Mouse (Mus musculus) kidney, adult 2 months (tissue): Measurements from ENCODE around the gene Zfyve21. TPM values are rescaled to one million over a fixed set of nuclear protein-coding genes. Genes with fewer than 3 reads are reported as not detected.

Experiments
- DNase-seq: peaks from one replicate; pipeline ENCODE4 v3.0.0; 2021
- H3K27ac ChIP-seq: fragments of 200-500 bp; 2 replicates; pipeline ENCODE4 v1.5.1; 2012; ENCODE audit warnings: low read depth, low read length, control low read depth, inconsistent platforms; ENCODE audit not compliant: insufficient read depth
- H3K27me3 ChIP-seq: fragments of 200-500 bp; replicated peaks from 2 replicates; pipeline ENCODE4 v1.6.1; 2012; ENCODE audit warnings: mild to moderate bottlenecking, moderate library complexity, low read length, inconsistent platforms; ENCODE audit not compliant: control insufficient read depth, insufficient read depth
- H3K36me3 ChIP-seq: fragments of 200-500 bp; 2 replicates; pipeline ENCODE4 v1.6.1; 2012; ENCODE audit warnings: mild to moderate bottlenecking, moderate library complexity, low read length, inconsistent platforms; ENCODE audit not compliant: control insufficient read depth, insufficient read depth
- H3K4me1 ChIP-seq: fragments of 200-500 bp; 2 replicates; pipeline ENCODE4 v1.6.1; 2011; ENCODE audit warnings: low read length; ENCODE audit not compliant: control insufficient read depth, insufficient read depth
- H3K4me3 ChIP-seq: fragments of 200-500 bp; 2 replicates; pipeline ENCODE4 v1.5.1; 2011; ENCODE audit warnings: mild to moderate bottlenecking, low read depth, low read length, control low read depth; ENCODE audit not compliant: insufficient read depth
- CTCF ChIP-seq: fragments of 200-500 bp; conservative IDR thresholded peaks from 2 replicates; pipeline ENCODE4 v1.5.1; 2011; ENCODE audit warnings: low read depth, mild to moderate bottlenecking, control low read depth, low read length, moderate library complexity, mixed read lengths; ENCODE audit not compliant: insufficient read depth, insufficient read length
- POLR2A ChIP-seq: fragments of 200-500 bp; IDR thresholded peaks from one replicate; pipeline ENCODE4 v1.6.1; 2011; ENCODE audit warnings: low read depth, low read length, control low read depth
- WGBS: fragments of 180-500 bp; shearing (Covaris S2); methylation state at CpG from one replicate; pipeline ENCODE4 v1.1.7; 2018; 5-methylcytosine and 5-hydroxymethylcytosine counted together
- polyA plus RNA-seq: library from polyadenylated mRNA; depleted of rRNA; stranded (reverse); fragments of >200 nt; gene quantifications from 2 replicates; pipeline ENCODE4 v1.2.3, GENCODE M21; 2012

Gene Zfyve21
- polyA plus RNA-seq, 1 experiment, result 105 TPM

GRCm38 (mm10) chr12:111855448-111855847 is 41.5 kb downstream of the Zfyve21 start:
- DNase-seq, result no peak
- Histone ChIP-seq H3K4me3 (no peak overlapping the region), H3K27ac (no peak overlapping the region), H3K27me3 (no peaks in the 10 kb centered on the region), H3K36me3 (no peaks in the 10 kb centered on the region), H3K4me1 (no peaks in the 10 kb centered on the region)
- TF ChIP-seq CTCF, result no peak
- TF ChIP-seq POLR2A, result no peak
- 91% methylated on average over 2 of the region's 2 CpGs for WGBS

GRCm38 (mm10) chr12:111864206-111864824 is 50.3 kb downstream of the Zfyve21 start:
- Histone ChIP-seq H3K36me3 (no peaks in the 10 kb centered on the region; the same call in 1 of the 2 replicates), H3K27me3 (no peaks in the 10 kb centered on the region), H3K4me3 (no peak overlapping the region), H3K4me1 (no peaks in the 10 kb centered on the region), H3K27ac (no peak overlapping the region)
- no peak for DNase-seq
- 97% methylated on average over 4 of the region's 4 CpGs for WGBS
- TF ChIP-seq POLR2A (no peak), CTCF (no peak)

- Histone ChIP-seq H3K4me3 (no peak overlapping the region), H3K36me3 (no peaks in the 10 kb centered on the region; the same call in 1 of the 2 replicates), H3K27ac (no peak overlapping the region), H3K4me1 (no peaks in the 10 kb centered on the region), H3K27me3 (no peaks in the 10 kb centered on the region)
- no peak for DNase-seq
- TF ChIP-seq CTCF (no peak), POLR2A (no peak)
- 81% methylated on average over 1 of the region's 1 CpGs for WGBS
Measured at GRCm38 (mm10) chr12:111869806-111870205, 55.8 kb downstream of the Zfyve21 start.

- Histone ChIP-seq H3K27me3 (no peaks in the 10 kb centered on the region), H3K4me3 (no peak overlapping the region), H3K27ac (no peak overlapping the region), H3K4me1 (no peaks in the 10 kb centered on the region), H3K36me3 (no peaks in the 10 kb centered on the region; the same call in 1 of the 2 replicates)
- no peak for DNase-seq
- TF ChIP-seq CTCF (no peak), POLR2A (no peak)
- WGBS, result 95% methylated on average over 7 of the region's 7 CpGs
Measured at GRCm38 (mm10) chr12:111870811-111871210, 56.8 kb downstream of the Zfyve21 start.

- no peak overlapping the region for H3K27ac ChIP-seq
- no peak for TF ChIP-seq CTCF
- TF ChIP-seq POLR2A, result no peak
- no peaks in the 10 kb centered on the region for H3K27me3 ChIP-seq
- DNase-seq, result no peak
- H3K36me3 ChIP-seq, result no peaks in the 10 kb centered on the region; the same call in 1 of the 2 replicates
- WGBS, result 93% methylated on average over 5 of the region's 5 CpGs
- H3K4me1 ChIP-seq, result no peaks in the 10 kb centered on the region
- H3K4me3 ChIP-seq, result no peak overlapping the region
Measured at GRCm38 (mm10) chr12:111872079-111872478, 58.1 kb downstream of the Zfyve21 start.

GRCm38 (mm10) chr12:111874601-111875140 is 60.7 kb downstream of the Zfyve21 start:
- DNase-seq, result no peak
- Histone ChIP-seq H3K27ac (no peak overlapping the region), H3K4me3 (no peak overlapping the region), H3K4me1 (no peaks in the 10 kb centered on the region), H3K27me3 (no peaks in the 10 kb centered on the region), H3K36me3 (no peaks in the 10 kb centered on the region)
- no peak for TF ChIP-seq CTCF
- TF ChIP-seq POLR2A, result no peak
- 48% methylated on average over 1 of the region's 1 CpGs for WGBS

- no peaks in the 10 kb centered on the region for H3K4me1 ChIP-seq
- no peak overlapping the region for H3K4me3 ChIP-seq
- H3K27me3 ChIP-seq, result no peaks in the 10 kb centered on the region
- no peaks in the 10 kb centered on the region for H3K36me3 ChIP-seq
- H3K27ac ChIP-seq, result no peak overlapping the region
- WGBS, result 89% methylated on average over 3 of the region's 3 CpGs
- DNase-seq, result no peak
- TF ChIP-seq POLR2A (no peak), CTCF (no peak)
Measured at GRCm38 (mm10) chr12:111875499-111875898, 61.5 kb downstream of the Zfyve21 start.
